Mouse (Mus musculus): Measurements from ENCODE around the gene Ggact.

Gene Ggact

DNA sequence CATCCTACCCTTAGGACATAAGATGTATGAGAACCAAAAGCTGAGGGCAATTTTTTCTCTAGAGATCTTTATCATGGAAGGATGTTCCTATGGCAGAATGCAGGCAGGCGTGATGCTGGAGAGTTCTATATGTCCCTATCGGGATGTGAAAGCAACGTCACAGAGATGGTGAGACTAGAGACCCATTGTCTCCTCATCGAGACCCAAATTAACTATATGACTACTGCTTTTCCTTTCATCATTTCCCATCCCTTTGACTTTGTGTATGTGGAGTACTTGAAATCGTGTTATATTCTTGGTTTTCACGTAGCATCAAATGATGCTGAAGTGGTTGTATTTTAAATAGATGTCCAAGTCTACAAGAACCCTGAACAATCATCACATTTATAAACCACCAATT is at the start of gene Ggact:
TSS of gene Ggact (minus strand) at position 101 of the 400 bp plus-strand sequence.
- no peak for DNase-seq

DNA sequence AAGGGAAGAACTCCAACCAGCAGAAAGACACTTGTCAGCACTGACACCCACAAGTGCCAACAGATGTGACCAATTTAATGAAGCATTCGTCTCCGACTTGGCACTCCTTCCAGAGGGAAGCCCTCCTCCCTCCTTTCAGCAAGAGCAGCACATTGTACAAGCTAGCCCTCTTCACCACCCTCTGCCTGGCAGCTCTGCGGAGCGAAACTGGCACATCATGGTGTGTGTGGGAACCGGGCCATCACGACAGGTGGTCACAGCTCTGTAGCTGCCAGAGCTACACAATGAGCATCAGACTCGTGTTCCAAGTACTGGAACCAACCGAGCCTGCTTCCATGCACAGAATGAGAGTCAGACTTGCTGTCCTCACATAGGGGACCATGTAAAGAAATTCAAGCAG is 44.4 kb upstream of the Ggact start:
- DNase-seq: no peak

DNA sequence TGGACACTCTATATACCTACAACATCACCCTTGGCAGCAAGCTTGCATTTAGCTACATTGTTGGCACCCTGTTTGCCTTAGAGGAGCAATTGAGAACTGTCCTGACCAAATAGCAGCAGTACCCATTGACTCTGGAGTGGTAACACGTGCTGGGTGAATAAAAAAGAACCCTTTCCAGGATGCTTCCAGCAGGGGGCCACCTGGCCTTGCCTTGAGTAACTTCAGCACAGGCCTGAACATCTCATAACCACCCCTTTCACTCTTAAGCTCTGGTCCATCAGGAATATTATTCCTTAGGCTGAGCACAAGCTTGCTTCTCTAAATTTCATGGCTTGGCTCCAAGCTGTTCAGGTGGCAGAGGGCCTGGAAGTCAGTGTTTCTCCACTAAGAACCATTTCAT is 39.8 kb upstream of the Ggact start:
- peak; percentile 54 to 77 for DNase-seq

DNA sequence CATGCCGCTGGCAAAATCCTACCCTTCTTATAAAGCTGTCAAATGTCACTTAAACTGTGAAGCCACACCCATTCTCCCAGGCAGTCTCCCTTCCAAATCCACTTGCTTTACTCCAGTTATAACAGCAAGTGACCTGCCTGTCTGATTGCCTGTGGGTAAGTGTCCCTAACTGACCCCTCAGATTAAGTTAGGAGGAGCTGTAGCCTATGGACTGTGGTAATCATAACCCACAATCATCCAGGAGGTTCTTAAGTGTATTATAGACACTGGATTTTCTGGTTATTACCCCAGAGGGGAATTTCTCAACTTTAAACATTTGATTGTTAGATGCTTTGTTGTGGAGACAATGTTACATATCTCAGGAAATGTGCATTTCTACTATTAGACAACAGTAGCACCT is 39.0 kb upstream of the Ggact start:
- no peak for DNase-seq

DNA sequence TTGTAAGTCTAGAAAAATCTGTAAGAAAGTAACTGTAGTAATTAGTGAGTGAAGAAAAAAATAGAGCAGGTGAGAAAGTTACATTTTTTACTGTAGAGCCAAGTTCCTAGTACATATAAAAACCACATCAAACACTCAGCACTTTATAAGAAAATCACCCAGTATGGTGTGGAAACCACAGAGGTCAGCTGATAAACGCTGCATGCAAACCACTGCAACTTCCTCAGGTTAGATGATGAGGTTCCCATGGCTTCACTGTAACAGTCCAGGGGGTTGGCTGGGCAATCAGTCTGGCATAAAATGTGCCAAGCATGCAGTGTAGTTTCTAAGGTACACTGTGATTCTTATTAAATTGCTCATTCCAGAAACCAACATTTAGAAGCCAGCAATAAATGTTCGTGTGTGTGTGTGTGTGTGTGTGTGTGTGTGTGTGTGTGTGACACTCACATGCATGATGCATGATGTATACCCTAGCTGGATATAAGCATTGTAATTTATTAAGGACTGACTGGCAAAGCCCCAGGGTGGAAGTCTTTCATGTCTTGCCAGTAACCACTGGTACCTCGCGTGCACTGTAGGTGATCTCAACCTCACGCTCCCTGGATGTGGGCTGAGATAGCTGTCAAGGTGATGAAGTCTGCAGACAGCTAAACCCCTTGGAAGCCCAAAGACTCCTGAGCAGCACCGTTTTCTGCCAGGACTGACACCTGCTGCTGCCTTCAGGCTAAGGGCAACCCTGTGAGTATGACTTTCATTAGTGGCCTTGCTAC is 38.3 kb upstream of the Ggact start:
- DNase-seq: no peak

DNA sequence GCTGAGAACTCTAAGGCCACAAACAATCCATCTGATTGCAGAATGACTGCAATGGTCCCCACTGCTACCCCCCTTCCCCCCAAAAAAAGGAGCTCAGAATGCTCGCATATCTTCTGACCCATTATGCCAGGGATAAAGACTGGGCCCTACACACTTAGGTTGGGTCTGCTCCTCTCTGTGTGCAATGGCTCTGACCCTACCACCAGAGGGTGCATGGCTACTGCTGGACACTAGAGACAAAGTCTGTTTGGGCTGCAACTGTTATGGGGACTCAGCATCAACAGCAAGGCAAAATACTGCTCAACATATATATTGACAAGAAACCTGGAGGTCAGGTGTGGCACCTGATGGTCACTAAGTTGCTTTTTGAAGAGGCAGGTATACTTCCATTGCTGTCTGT is 37.4 kb upstream of the Ggact start:
- DNase-seq: no peak

DNA sequence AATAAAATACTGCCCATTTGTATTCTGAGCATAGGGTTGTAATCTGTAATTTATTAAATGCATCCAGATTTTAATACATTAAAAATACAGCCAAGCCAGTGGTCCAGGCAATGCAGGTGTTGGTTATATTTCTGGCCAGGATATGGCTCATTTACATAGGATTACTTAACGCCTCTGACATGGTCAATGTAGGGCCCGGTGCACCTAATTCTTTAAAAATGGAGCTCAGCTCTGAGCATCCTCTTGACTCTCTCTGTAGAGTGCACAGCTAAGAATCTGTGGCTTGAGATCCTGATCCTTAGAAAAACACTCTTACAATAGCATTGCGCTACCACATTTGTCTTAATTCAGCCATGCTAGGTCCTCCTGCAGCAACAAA is 29.9 kb upstream of the Ggact start:
- DNase-seq: no peak

DNA sequence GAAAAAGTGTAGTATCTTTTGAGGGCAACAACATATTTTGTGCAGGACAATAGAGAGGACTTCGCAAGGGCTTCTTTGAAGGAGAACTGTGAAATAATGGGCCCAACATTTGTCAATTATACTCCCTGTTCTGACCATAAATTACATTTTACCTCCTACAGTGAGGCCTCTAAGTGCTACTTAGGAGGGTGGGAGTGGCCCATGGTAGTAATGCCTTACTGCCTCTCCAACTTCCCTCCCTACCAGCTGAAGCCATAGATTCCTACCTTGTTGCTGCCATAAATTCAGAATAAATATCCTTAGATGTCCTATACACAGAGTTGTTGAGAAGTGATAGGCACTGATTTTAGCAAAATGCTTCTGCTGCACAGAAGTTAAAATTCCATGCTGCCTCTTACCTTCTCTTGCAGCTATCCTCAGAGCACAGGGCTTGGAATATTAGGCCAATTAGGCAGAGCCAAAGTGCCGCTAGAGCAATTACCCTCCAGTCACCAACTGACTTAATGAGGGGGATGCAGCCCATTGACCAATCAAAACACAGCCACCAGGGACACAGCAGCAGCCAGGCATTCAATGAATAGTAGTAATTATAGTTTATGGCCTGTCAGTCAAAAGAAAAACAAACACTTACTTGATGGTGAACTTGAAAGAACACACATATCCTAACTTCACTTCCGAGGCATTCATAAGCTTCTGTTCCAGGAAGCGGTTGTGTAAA is 29.4 kb upstream of the Ggact start:
- DNase-seq: peak in 1 of 2 experiments; percentile 4

DNA sequence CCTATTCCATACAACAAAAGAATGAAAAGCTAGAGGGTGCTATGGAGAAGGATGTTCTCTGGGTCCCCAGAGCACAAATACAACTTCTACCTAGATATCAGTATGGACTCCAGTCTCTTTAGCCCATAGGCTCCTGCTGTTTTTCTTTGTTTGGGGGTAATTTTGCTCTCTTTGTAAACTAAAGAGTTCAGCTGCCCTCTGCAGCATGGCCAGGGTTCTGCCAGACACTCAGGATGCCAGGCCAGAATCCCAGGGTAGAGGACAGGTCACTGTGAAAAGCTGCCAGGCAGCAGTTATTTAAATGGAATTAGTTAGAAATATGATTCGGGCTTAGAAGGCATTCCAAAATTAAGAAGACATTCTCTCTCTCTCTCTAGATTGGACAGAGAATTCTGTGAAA is 22.9 kb upstream of the Ggact start:
- DNase-seq: no peak

DNA sequence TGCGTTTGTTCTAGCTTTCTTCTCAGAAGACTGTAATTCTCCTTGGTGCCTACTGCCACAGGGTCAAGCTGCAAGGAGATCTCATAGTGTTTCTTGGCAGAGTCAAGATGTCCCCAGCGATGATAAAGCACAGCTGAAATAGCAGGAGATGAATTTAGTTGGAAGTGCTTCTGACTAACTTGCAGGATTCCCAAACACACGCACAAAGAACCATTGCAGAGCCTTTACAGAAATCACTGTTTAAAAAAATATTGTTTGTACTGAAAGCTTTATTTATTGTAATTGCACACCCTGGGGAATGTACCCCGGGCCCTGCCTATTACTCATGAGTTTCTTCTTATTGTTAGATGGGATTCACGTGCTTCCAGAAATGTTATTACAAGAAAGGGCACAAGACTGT is 6.5 kb upstream of the Ggact start:
- DNase-seq: no peak

DNA sequence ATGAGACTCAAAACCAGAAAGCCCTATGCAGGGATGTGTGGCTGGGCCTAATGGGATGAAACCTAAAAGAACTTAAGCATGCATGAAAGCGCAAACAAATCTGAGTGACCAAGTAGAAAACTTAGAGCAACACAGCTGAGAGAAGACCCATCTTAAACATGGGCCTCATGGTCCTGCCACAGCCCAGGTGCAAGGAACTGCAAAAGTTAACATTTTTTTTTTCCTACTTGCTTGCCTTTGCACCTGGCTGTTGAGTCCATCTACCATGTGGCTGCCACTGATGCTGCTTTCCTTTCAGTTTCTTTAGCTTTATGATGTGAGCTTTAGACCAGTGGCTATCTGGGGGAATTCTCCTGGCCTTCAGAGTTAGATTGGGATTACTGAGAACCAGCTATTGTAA is 4.1 kb upstream of the Ggact start:
- DNase-seq: no peak

DNA sequence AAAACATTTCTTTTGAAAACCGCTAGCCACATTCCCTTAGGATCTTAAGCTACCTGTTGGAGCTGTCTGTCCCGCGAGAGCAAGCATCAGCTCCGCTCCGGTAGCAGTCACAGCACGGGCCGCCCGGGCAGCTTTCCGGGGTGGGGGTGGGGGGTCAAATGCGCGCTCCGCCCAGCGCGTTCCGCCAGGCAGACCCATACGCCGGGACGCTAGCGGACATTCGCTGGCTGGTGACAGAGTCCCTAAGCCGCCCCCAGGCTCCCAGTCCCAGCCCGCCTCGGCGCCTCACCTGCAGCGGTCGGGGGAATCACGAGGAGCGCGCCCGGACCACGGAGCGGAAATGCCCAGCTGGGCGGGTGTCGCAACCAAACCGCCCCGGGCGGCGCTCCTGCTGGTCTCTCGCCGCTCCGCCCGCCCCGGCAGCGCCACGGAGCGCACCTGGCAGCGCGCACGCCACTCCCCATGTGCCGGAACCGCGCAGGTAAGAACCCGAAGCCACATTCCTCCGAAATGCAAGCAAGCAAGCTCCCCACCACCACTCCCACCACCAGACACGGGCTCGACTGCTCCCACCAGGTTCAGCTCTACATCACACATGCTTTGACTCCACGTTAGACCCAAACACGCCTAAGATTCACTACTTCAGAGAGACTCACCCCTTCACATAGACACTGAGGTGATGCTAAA is 602 bp downstream of the Ggact start:
- DNase-seq: peak; percentile 78 to 80

DNA sequence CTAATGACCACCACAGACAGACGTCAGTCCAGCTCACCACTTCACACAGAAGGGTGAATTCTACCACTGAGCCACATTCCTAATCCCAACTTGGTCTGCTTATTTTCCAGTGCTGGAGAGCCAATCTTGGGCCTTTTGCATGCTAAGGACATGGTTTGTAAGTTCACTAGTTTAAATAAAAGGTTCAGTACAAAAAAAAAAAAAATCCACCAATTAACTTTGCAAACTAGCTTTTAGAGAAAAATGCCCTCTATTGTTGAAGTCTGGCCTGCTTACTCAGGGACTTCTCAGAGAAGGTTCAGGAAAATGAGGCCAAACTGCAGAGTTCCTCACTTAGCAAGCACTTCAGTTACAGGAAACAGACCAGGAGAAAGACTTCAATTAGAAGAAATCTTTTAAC is 1.4 kb downstream of the Ggact start:
- no peak for DNase-seq

DNA sequence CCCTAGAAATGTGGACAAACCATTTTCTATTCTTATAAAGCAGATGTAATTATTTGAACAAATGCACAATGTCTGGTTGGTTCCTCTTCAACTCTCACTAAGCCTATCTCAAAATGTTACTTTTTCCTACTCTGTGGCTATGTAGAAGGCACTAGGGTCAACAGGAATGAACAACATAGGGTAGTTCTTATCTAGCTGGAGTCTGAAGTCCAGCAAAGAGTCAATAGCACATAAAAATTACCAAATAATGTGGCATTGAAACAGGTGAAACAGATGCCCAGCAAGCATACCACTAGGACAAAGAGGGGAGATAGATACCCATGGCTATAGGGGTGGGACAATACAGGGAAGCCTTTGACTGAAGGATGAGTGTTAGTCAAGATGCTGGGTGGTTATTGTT is 2.3 kb downstream of the Ggact start:
- DNase-seq: no peak

DNA sequence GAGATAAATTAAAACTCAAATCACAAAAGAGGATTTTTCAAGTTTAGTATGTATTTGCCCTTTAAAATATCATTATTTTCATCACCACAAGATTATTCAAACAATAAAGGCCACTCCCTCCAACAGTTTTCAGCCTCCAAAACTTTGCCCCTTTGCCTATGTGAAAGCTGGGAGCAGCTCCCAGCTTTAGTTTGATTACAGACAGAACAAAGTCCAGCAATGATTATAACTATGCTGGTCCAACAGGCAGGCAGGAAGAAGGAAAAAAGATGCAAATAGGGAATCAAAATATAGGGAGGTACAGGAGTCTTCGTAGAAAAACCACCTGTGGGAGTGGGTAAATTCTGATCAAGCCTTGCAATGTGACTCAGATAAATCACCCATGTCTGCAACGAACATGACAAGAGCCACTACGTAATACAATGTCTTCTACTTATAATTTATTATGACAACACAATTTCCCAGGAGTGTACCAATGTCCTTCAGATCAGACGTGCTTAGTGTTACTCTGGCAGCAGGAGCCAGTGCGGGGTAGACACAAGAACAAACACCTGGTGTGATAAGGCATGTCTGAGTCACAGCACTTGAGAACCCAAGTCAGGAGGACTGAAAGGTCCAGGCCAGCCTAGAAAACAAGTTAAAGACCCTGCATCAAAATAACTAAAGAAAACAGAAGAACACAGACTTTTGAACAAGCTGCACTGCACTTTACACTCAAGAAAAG is 4.0 kb downstream of the Ggact start:
- no peak for DNase-seq

DNA sequence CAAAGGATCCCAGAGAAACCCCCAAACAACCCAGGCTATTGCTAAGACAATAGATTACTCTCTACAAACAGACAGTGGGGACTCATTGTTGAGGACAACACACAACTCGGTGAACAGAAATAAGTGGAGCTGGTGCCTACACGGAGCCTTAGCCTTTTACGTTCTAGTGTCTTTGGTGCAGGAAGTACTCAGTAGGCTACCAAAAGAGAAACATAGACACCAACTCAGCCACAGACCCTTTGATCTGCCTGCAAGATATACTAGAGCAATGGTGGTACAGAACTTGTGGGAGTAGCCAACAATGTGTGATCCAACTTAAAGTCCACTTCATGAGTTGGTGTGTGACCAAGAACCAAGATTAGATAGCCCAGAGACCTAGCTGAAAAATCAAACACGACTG is 5.5 kb downstream of the Ggact start:
- no peak for DNase-seq

DNA sequence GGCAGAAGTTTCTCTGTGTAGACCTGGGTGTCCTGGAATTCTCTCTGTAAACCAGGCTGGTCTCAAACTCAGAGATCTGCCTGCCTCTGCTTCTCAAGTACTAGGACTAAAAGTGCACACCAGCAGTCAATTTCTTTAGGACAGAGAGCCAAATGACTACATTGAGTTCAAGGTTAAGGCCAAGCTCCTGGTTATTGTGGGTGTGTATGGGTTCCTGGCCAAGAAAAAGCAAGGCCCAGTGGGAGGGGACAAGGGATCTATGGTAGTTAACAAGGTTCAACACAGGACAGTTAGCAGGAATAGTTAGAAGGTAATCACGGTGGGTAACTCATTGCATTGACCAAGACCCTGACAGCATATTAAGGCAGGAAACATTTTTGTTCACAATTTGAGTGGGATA is 8.6 kb downstream of the Ggact start:
- DNase-seq: no peak

DNA sequence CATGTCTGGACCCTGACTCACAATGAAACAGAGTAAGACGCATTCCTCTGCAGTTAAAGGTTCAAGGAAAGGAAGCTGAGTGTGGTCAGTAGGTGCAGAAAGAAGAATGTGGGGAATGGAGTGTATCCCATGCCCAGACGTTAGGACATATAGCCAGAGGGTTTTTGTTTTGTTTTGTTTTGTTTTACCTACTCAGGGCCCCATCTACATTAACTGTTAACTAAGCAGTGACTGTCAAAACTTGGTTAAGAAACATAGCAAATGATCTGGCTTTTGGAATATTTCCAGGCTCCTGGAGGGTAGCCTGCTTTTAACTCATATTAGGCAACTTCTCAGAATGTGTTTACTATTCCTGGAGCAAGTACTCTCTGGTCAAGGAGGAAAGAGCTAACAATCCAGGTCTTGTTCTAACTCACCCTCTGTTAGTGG is 9.6 kb downstream of the Ggact start:
- peak; percentile 51 to 84 for DNase-seq

DNA sequence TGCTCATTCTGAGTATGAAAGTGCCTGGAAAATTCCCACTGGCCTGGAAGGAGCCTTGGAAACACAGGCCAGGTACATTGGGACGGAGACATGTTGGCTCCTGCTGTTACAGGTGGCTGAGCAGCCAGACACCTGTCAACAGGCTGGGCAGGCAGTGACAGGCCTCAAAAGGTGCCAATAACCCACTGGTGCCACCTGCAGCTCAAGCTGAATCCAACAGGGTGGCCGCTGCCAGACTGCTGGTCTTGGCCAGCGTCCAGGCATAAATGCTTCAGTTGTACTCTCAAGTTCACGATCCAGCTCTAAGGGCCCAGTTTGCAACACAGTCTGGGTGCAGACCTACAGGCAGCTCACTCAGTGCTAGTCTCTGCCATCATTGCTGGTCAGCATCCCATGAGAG is 10.7 kb downstream of the Ggact start:
- peak; percentile 94 to 95 for DNase-seq

DNA sequence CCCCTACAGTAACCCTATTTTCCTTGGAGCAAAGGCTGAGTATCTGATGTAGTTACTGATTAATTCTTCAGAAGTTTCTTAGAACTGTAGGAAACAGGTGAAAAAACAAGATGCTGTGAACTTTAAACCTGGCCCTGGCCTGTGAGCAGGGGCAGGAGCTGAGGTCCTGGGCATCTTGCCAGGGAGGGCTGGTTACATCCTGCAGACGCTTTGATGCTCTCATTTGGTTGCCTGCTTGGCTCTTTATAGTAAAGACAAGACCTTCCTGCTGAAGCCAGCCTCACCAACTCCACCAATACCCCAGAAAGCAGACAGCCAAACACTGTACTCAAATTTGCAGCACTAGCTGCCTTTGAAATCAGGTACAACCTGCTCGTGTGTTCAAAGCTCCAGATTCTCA is 11.4 kb downstream of the Ggact start:
- peak; percentile 91 to 94 for DNase-seq

DNA sequence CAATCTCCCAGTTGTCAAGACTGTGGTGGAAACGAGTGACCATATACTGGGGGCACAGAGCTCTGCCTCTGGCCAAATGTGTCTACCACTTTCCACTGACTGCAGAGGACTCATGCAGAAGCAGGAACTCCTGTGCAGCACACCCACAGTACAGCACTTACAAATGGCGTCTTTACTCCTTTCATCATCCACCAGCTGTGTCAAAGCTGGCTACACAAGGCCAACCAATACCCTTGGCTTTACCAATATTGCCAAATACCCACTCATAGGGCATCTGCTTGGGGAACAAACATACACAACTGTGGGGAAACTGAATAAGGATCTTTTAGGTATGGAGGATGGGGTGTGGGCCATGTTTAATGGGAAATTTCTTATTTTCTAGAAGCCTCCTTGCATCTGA is 11.8 kb downstream of the Ggact start:
- no peak for DNase-seq

DNA sequence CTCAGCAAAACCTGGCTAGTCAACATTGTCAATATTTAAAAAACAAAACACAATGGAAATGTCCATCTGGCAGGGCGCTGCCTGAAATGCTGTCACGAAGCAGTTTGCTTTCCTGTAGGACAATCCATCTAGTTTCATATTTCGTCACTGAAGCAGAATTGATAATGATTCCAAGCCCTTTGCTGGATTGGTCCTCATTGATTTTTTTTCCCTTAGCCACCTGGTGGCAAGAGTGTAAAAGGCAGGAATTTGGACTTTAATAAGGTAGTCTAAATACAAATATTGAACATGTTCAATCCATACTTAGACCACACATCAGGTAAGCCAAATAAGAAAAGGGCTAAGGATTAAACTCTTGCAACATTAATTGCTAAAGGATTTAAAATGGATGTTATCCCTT is 12.4 kb downstream of the Ggact start:
- DNase-seq: no peak

DNA sequence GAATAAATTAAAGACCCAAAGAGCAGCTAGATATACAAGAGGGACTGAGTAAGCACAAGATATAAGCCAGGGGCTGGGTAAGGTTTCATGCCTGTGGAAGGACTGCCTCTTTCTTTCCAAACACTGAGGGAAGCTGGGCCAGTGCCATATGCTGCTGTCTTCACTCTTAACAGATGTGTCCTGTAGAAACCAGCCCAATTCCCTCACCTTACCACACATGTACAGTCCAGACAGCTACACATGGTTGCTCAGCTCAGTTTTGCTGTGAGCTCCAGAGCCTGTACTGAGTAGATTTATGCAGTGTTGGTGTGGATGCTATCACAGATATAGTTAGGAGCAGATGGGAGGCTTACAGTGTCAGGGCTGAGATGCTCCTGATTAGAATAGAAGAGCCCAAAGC is 12.9 kb downstream of the Ggact start:
- no peak for DNase-seq
